Mouse (Mus musculus): ENCODE measurements around the gene Ing5.
"Not testable (repeated sequence)": the region's sequence is repeated elsewhere in the genome, so short reads cannot be mapped to it uniquely, and the experiment has no call there.

Ing5 gene

DNA sequence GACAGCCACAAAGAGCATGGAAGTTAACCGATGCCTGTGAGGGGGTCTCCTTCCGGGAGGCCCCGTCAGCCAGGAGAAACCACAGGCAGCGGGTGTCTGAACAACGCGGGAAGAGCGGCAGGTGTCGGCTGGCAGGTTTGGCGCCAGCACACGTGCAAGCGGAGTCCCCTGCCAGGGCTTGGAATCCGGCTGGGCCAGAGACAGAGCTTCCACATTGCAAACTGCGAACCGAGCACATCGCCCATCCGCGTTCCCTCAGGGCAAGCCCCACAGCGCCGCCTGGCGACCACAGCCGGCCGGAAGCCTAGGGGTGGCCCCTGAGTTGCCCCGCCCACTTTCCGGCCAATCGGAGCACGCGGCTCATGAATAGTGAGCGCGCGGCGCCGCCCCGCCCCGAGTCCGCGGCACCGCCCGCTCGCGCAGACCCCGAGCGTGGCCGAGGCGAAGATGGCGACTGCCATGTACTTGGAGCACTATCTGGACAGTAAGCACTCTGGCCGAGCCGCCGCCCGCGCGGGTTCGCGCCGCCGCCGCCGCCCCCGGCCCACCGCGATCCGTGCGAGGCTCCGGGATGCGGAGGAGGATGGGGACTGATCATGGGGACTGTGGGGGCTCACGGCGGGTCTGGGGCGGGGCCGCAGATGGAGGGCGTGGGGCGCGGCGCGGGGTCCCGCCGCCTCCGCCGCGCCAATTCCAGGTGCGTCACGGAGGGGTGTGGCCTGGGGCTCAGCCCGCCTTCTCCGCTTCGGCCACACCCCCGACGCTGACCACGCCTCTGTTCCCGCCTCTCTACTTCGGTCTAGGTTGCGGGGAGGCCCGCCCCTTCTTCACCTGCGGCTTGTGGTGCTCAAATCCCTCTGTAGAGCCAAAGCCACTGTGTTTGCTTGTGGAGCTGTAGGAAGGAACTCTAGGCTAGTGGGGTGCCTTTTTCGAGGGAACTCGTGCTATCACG is at the start of gene Ing5:
TSS of gene Ing5 (plus strand) at position 410 of the 952 bp plus-strand sequence.
- DNase-seq (ENCODE audit: low spot score in 2 of 2), result peak; percentile 100

GRCm38 (mm10) chr1:93754573-93755290 is 49.0 kb upstream of the Ing5 start, which contains the start of gene Thap4:
TSS of gene Thap4 (minus strand) at chr1:93754864.
- peak; percentile 81 to 91 for DNase-seq (ENCODE audit: low spot score in 2 of 2)

DNA sequence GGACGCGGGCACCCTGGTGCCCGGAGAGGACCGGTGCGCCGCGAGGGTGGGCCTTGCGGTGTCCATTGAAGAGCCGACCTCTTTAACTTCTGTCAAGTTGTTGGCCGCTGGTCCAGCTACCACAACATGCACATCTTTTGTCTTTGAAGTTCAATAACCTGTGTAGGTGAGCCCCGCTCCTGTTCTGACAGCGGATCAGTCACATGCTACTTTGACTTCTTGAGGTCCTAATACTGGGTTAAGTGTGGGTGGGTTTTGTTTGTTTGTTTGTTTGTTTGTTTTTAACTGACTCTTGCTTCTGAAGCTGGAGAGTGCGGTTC is 48.5 kb upstream of the Ing5 start:
- no peak for DNase-seq (ENCODE audit: low spot score in 2 of 2)

DNA sequence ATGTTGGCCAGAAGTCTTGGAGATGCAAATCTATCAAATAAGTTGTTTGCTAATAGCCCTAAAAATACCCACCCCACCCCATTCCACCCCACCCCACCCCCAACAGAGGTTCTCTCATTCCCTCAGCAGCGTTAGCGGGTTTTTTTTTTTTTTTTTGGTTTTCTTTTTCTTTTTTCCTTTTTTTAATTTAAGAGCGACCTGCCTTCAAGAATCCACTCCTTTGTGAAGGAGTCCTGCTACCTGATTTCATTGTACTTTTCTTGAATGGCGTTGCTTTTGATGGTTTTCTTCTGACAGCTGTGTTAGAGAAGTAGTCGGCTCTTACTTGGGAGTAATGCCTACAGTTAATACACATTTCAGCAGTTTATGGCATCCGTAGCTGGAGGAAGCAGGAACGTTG is 48.1 kb upstream of the Ing5 start:
- DNase-seq (ENCODE audit: low spot score in 2 of 2), result no peak

DNA sequence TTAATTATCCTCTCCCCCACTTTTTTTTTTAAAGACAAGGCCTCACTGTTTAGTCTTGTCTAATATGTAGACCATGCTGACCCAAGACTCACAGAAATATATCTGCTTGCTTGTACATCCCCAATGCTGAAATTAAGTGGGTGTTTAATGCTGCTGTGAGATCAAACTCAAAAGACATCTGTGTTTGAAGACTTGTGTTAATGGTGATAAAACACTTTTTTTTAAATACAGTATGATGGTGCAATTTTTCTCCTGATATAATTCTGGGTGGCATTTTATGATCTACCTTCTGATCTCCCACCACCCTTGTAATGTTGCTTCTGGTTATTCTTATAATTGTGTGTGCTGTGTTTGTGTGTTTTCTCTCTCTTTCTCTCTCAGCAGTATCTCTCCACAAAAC is 47.6 kb upstream of the Ing5 start:
- no peak for DNase-seq (ENCODE audit: low spot score in 2 of 2)

DNA sequence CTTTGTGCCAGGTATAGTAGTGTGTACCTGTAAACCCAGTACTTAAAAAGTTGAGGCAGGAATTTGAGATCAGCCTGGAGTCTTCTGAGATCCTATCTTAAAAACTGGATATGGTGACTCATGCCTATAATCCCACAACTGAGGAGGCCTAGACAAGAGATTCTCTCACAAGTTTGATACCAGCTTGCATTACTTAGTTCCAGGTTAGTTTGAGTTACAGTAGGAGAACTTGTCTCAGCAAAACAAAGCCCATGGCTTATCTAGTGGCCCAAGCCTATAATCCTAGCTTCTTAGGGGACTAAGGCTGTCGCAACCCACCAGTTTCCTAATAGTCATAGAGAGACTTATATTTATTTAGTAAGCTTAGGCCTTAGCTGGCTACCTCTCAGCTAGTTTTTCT is 43.7 kb upstream of the Ing5 start:
- no peak for DNase-seq (ENCODE audit: low spot score in 2 of 2)

DNA sequence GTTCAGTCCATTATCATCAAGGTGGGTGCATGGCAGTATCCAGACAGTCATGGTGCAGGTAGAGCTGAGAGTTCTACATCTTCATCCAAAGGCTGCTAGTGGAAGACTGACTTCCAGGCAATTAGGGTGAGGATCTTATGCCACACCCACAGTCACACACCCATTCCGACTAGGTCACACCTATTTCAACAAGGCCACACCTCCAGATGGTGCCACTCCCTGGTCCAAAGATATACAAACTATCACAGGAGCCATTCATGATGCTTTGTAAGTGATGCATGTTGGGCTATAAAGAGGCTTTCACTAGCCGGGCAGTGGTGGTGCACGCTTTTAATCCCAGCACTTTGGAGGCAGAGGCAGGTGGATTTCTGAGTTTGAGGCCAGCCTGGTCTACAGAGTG is 40.2 kb upstream of the Ing5 start:
- DNase-seq (ENCODE audit: low spot score in 2 of 2), result not testable (repeated sequence)

DNA sequence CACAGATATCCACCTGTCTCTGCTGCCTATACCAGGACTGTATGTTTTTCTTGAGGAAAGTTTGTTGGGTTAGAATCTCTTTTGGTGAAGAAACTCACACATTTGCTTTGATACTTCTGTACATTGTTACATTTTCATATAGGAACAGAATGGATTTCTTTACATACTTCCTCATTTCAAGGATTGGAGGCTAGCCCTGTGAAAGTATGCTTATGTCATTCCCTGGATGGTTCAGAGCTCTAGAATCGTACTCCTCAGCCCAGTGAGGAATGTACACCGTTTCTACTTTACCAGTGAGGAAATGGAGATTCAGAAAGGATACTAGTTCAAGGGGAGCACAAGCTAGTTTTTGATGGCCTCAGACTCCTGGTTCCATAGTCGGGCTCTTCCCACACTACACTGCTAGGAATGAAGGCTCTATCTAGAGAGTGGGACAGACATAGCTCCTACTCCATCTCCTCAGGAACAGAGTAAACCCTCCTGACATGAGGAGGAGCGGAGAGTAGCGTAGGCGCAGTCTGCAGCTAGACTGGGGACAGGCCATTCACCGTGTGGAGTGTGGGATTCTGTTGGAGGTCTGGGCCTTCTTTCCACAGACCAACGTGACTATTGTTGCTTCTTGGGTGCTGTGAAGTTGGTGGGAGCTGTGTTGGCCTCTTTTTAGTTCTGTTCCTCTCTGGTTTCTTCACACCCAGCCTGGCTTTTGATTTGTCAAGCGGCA is 38.7 kb upstream of the Ing5 start:
- DNase-seq (ENCODE audit: low spot score in 2 of 2), result no peak

DNA sequence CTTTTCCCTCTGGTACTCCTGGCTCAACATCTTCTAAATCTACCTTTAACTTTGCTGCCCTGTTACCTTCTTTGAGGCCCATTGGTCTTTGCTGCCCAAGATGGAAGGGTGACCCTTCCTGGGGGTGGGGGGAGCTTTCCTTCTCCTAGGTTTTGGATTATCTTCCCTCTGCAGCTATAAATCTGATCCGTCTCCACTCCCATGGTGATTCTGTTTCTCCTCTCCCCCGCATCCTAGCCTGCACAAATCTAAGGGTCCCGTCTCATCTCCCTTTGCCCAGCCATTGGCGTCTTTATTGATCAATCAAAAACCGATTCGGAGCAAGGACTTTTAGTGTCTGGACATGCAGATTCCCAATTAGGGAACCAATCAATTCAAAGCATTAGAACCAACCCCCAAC is 36.2 kb upstream of the Ing5 start:
- no peak for DNase-seq (ENCODE audit: low spot score in 2 of 2)

- DNase-seq (ENCODE audit: low spot score in 2 of 2), result no peak
Observed at GRCm38 (mm10) chr1:93769901-93770300, 33.9 kb upstream of the Ing5 start.

- no peak for DNase-seq (ENCODE audit: low spot score in 2 of 2)
Observed at GRCm38 (mm10) chr1:93776686-93777085, 27.1 kb upstream of the Ing5 start.

DNA sequence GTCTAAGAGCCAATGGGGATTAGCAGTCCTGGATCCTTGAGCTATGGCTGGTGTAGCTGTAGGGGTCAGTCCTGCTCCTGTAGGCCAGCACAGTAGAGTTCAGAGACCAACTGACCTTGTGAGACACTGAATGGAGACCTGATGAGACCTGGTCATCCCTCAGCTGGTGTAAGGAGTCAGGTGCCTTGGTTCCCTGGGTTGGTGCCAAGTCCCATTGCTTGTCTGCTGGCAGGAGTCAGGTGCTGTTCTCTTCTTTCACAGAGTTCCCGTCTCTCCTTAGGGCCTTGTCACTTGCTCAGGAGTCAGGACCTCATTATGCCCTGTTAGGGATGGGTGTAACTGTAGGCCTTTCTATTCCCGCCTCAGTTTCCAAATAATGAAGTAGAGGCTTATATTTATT is 16.9 kb upstream of the Ing5 start:
- DNase-seq (ENCODE audit: low spot score in 2 of 2), result no peak

DNA sequence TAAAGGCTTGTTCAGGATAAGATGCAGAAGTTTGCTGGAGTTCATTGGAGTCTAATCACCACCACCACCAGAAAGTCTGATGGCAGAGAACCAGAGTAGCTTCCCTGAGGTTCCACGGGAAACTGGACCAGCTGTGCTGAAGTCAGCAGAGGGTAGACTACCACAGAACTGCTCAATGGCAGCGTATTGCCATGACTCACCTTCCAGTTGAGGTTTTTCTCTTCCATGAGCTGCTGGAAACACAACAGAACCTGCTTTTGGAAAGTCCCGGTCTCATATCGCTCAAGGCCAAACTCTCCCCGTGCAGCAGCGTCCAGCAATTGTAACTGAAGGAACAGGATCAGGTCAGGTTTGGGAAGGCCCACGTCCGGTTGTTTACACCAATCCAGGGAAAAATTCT is 9.2 kb upstream of the Ing5 start:
- no peak for DNase-seq (ENCODE audit: low spot score in 2 of 2)

- DNase-seq (ENCODE audit: low spot score in 2 of 2), result no peak
Observed at GRCm38 (mm10) chr1:93795886-93796285, 7.9 kb upstream of the Ing5 start.

- DNase-seq (ENCODE audit: low spot score in 2 of 2), result no peak
Observed at GRCm38 (mm10) chr1:93800670-93801503, 2.9 kb upstream of the Ing5 start.

- peak; percentile 67 to 89 for DNase-seq (ENCODE audit: low spot score in 2 of 2)
Observed at GRCm38 (mm10) chr1:93801741-93802238, 2.0 kb upstream of the Ing5 start, which contains the start of gene Dtymk. TSS of gene Dtymk (minus strand) at chr1:93801934.

DNA sequence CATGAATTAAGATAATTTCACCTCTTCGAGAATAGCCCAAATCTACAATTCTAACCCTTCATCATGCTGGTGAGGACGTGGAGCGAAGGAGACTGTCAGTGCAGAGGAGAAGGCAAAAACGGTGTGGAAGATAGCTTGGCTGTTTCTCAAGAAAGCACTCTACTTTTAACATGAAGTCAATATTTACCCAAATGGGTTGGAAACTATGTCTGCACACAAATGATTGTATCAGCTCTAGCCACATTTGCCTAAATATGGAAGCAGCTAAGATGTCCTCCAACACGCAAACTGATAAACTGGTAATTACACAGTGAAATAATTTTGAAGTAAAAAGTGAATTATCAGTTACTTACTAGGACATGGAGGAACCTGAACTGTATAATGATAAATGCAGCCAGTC is 994 bp upstream of the Ing5 start:
- DNase-seq (ENCODE audit: low spot score in 2 of 2), result no peak

DNA sequence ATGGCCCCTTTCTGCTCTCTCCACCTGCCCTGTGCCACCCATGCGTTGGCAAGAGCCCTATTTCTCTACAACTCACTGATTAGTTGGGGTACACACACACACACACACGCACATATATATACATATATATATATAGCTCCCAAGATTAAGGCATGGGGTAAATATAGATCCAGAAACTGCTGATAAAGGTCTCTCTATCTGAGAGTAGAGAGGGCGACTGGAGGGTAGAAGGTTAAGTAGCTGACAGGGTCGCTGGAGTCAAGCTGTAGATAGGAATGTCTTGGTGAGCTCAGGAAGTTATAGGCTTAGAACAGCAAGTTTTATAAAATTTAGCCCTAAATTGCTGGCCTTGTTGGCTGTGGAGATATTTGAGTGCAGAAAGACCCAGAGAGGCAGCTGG is 1.1 kb downstream of the Ing5 start:
- no peak for DNase-seq (ENCODE audit: low spot score in 2 of 2)

GRCm38 (mm10) chr1:93805221-93805951 is 1.6 kb downstream of the Ing5 start:
- no peak for DNase-seq (ENCODE audit: low spot score in 2 of 2)

- no peak for DNase-seq (ENCODE audit: low spot score in 2 of 2)
Observed at GRCm38 (mm10) chr1:93808871-93809270, 5.1 kb downstream of the Ing5 start.

All from cerebellum, postnatal 4 days (tissue).